Mouse (Mus musculus) left cerebral cortex, adult 6 months (tissue): Measurements from ENCODE around the gene Nav3. TPM values are rescaled to one million over a fixed set of nuclear protein-coding genes. Genes with fewer than 3 reads are reported as not detected.

Experiments used
- long read RNA-seq, 2 experiments: library from polyadenylated mRNA; unstranded; transcript quantifications; one replicate each; pipeline ENCODE4 v2.0.0; 2019 to 2020
- polyA plus RNA-seq: library from polyadenylated mRNA; unstranded; fragments of <200 nt; fragmentation: Nextera tagmentation; gene quantifications from 2 replicates; pipeline ENCODE4 v1.2.3, GENCODE M21; 2021

Nav3 gene
- 10.3 and 12.6 TPM in 2 replicates for polyA plus RNA-seq
- long read RNA-seq, experiment 1, full-length matches to known transcripts, result 4 of 50 reads
- long read RNA-seq, experiment 1, partial matches to known transcripts, result 26 of 50 reads
- long read RNA-seq, experiment 1, other reads (novel, unspliced or antisense), result 20 of 50 reads
- long read RNA-seq, experiment 2, partial matches to known transcripts, result 6 of 51 reads
- long read RNA-seq, experiment 2, other reads (novel, unspliced or antisense), result 45 of 51 reads

GRCm38 (mm10) chr10:110455838-110456493 is at the start of gene Nav3:
TSS of gene Nav3 (minus strand) at chr10:110456204.

